Mouse (Mus musculus) CH12F3 (cell line): ENCODE results near the gene Zfpm1.

Source experiments
- in situ Hi-C: fragments of 300-500 bp; cut with MboI; formaldehyde crosslinking; loops from 2 replicates; pipeline ENCODE4 v1.14.3; 2020; ENCODE audit warnings: low sequenced_read_pairs

Zfpm1 gene

DNA sequence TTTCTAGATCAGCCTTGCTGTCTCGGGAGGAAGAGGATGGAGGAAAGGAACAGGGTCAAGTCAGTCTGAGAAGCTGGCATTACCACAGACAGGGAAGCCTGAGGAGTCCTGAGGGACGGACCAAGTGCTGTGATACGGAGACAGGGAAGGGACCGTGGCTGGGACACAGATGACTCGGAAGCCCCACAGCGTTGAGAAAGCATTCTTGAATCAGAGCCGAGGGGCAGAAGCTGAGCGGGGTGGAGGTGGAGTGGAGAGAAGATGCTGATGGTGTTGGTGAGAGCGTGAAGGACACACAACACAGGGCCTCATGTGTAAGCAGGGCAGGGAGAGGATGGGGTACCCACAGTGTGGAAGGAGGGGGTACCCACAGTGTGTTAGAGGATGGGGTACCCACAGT is 13.4 kb downstream of the Zfpm1 start:
- in situ Hi-C loops: no loop called here

- in situ Hi-C loops: no loop called here
These were observed 14.4 kb downstream of the Zfpm1 start for GRCm38 (mm10) chr8:122296173-122297001.

- in situ Hi-C loops: no loop called here
These were observed 17.8 kb downstream of the Zfpm1 start for GRCm38 (mm10) chr8:122299581-122300254.

DNA sequence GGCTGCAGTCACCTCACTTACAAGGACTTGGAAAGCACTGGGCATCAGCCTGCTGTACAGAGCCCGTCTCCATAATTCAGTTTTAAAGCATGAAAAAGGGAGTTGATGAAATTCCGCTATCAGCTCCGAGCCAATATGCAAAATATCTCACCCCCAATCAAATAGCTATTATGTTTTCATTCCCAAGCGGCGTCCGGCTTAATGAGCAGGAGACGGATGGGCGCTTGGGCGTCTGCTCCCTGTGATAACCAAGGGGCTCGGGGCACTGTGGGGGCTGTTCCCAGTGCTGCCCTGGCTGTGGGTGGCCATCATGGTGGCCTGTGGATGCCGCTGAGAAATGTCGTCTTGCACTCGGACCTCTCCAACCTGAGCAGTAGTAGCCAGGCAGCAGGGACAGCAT is 19.1 kb downstream of the Zfpm1 start:
- in situ Hi-C loops: no loop called here

GRCm38 (mm10) chr8:122301866-122302265 is 19.9 kb downstream of the Zfpm1 start:
- in situ Hi-C loops: no loop called here

DNA sequence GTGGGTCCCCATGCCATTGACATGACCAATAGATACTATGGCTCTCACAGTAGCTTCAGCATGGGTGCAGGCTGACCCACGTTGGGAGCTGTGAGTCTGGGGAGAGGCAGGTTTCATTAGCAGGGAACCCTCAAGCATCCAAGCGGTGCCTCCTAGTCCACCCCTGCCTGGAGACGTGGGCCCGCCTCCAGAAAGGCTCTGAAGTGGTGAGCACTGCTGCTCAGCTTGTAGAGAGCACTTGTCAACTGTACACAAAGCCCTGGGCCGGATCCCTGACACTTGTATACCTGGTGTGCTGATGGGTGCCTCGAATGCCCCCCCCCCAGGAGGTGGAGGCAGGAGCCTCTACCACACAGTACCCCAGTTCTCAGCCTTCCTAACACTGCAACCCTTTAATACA is 21.5 kb downstream of the Zfpm1 start:
- in situ Hi-C loops: no loop called here

DNA sequence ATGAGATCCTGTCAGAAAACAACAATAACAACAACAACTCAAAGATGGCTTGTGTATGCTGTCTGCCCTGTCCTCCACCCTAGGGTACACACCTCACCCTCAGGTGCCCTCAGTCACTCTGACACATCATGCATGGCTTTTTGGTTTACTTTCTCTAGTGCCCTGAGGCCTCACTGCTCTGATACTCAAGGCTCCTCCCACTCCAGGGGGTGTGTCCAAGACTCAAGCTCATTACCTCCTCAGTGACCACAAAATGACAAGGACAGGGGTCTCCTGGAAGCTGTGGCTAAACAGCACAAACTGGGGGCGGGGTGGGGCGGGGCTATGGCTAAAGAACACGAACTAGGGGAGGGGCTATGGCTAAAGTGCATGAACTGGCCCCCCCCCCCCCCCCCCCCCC is 22.1 kb downstream of the Zfpm1 start:
- in situ Hi-C loops: no loop called here

- in situ Hi-C loops: no loop called here
These were observed 24.9 kb downstream of the Zfpm1 start for GRCm38 (mm10) chr8:122306660-122307399.

DNA sequence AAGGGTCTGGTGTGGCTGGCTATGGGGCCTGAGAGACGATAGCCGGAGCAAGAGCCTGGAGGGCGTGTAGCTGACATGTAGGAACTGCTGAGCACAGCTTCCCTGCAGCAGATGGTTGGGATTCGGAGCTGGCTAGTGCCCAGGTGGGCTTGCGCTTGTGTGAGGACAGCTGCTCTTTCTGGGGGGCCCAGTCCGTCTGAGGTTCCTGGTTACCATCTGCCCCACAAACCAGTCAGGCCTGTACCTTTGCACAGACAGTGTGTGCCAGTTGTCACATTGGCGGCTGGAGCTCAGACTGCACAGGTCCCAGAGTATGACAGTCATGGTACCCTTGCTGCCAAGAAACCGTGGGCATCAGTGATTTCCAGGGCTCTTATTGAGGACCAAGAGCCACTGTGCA is 25.9 kb downstream of the Zfpm1 start:
- in situ Hi-C loops: no loop called here

DNA sequence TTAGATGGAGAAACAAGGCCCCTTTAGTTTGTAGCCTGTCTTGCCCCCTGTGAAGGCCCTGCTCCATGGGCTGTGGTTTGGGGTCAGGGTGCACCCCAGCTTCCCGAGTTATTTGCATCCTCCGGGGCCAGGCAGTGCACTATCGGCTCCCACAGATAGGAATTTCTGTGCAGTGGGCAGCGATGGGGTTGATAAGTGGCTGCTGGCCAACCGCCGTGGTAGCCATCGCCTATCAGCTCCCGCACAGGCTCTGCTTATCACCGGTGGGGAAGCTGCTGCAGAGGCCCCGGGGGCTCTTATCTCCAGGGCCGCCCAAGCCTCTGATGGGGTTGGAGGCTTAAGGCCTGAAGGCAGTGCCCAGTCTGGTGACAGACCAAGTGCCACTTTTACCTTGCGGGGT is 27.3 kb downstream of the Zfpm1 start:
- in situ Hi-C loops: no loop called here

DNA sequence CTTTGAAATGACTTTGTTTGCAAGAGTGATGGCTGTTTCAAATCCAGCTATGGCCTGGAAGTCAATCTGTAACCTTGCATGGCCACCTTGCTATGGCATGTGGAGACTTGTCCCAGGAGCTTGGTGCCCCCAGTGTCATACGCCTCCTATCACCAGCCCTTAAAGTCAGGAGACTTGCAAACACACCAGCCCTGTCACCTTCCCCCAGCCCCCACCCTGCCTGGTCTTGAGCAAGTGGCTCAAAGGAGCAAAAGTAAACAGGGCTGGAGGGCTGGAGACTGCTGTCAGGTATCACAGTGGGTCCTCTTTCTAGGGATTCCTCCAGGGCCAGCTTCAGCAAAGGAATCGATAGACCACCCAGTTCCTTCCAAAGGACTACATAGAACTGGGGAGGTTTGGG is 29.2 kb downstream of the Zfpm1 start:
- in situ Hi-C loops: no loop called here

DNA sequence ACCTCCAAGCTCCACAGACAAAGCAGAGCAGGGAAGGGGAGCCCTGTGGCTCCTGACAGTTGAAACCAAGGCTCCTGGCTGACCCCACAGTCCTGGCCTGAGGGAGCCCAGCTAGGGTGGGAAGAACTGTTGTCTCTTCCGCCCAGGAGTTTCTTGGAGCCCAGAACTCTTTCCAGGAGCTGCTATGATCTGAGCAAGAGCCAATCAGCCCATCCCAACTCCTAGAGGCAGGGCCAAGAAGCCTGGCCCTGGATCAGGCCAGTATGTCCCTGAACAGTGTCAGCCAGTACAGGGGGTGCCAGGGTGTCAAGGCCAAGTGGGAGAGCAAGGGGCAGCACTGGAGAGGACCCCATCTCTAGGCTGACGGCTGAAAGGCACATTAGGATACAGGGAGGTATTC is 30.6 kb downstream of the Zfpm1 start:
- in situ Hi-C loops: no loop called here

- in situ Hi-C loops: no loop called here
These were observed 31.4 kb downstream of the Zfpm1 start for GRCm38 (mm10) chr8:122313310-122313709.

- in situ Hi-C loops: no loop called here
These were observed 33.1 kb downstream of the Zfpm1 start for GRCm38 (mm10) chr8:122314899-122315496.

DNA sequence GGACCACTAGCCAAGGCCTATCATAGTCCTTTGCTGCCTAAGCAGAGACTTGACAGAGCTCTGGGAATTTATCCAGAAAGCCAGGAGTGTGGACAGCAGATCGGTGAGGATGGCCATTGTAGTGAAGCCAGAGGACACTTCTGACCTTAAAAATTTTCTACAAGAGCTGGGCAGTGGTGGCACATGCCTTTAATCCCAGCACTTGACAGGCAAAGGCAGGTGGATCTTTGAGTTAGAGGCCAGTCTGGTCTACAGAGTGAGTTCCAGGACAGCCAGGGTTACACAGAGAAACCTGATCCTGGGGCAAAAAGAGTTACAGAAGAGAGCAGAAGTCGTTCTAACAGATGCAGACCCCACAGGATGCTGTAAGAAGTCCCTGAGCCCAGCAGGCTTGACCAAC is 34.5 kb downstream of the Zfpm1 start:
- in situ Hi-C loops: no loop called here

- in situ Hi-C loops: no loop called here
These were observed 36.1 kb downstream of the Zfpm1 start for GRCm38 (mm10) chr8:122317918-122318475.

- in situ Hi-C loops: no loop called here
These were observed 37.2 kb downstream of the Zfpm1 start for GRCm38 (mm10) chr8:122319045-122319707.

GRCm38 (mm10) chr8:122319708-122320075 is 37.8 kb downstream of the Zfpm1 start:
- in situ Hi-C loops: no loop called here

DNA sequence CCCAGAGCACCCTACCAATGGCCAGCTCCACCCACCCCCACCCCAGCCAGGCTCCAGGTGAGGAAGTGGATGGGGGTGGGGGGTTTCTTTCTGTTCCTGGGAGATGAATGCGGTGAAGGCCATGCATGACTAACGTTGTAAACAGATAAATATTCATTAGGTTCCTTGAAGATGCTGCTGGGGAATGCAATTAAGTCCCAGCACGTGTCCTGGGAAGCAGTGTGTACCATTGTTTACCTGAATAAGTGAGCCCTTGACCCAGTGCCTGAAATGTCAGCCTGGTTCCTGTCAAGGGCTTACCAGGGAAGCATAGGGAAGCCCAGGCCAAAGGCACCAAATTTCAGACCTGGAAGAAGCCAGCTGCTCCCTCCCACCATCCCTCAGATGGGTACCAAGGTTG is 38.6 kb downstream of the Zfpm1 start:
- in situ Hi-C loops: no loop called here

GRCm38 (mm10) chr8:122321455-122321921 is 39.5 kb downstream of the Zfpm1 start:
- in situ Hi-C loops: no loop called here
